Mouse (Mus musculus) forebrain, postnatal 0 days (tissue): Measurements from ENCODE around the gene Chst8. TPM values are rescaled to one million over a fixed set of nuclear protein-coding genes. Genes with fewer than 3 reads are reported as not detected.

ENCODE experiments used
- ATAC-seq: fragments of 200-750 bp; cut with Nextera tagmentation; 2 replicates; pipeline ENCODE4 v1.8.0; 2017; ENCODE audit warnings: mild to moderate bottlenecking, moderate library complexity
- DNase-seq: peaks from one replicate; pipeline ENCODE4 v3.0.0-alpha.2; 2015
- H3K27ac ChIP-seq: fragments of 300-500 bp; sonication (generic); 2 replicates; pipeline ENCODE4 v1.5.1; 2014; ENCODE audit warnings: low read depth, mild to moderate bottlenecking, antibody characterized with exemption, low read length, moderate library complexity, mixed read lengths
- H3K27me3 ChIP-seq: fragments of 300-500 bp; sonication (generic); 2 replicates; pipeline ENCODE4 v1.6.1; 2014; ENCODE audit warnings: mild to moderate bottlenecking, low read length, mixed read lengths; ENCODE audit not compliant: insufficient read depth
- H3K36me3 ChIP-seq: fragments of 300-500 bp; sonication (generic); 2 replicates; pipeline ENCODE4 v1.6.1; 2014; ENCODE audit warnings: mild to moderate bottlenecking, moderate library complexity; ENCODE audit not compliant: insufficient read depth
- H3K4me1 ChIP-seq: fragments of 300-500 bp; sonication (generic); 2 replicates; pipeline ENCODE4 v1.6.1; 2014; ENCODE audit warnings: antibody characterized with exemption; ENCODE audit not compliant: insufficient read depth
- H3K4me2 ChIP-seq: fragments of 300-500 bp; sonication (generic); 2 replicates; pipeline ENCODE4 v1.6.1; 2014; ENCODE audit warnings: low read depth, mild to moderate bottlenecking, moderate library complexity
- H3K4me3 ChIP-seq: fragments of 300-500 bp; sonication (generic); 2 replicates; pipeline ENCODE4 v1.5.1; 2014; ENCODE audit warnings: low read depth, low read length, mixed read lengths
- H3K9ac ChIP-seq: fragments of 300-500 bp; sonication (generic); 2 replicates; pipeline ENCODE4 v1.6.1; 2014; ENCODE audit warnings: mild to moderate bottlenecking
- H3K9me3 ChIP-seq: fragments of 300-500 bp; sonication (generic); 2 replicates; pipeline ENCODE4 v1.6.1; 2016; ENCODE audit warnings: low read length
- CTCF ChIP-seq: sonication (generic); IDR thresholded peaks from 2 replicates; pipeline ENCODE4 v1.5.1; 2016; ENCODE audit warnings: antibody characterized with exemption, control low read depth, low read depth
- WGBS: fragments of 180-500 bp; shearing (Covaris S2); extraction: QIAGEN DNeasy Blood & Tissue Kit; methylation state at CpG from one replicate; pipeline ENCODE4 v1.1.7; 2014; 5-methylcytosine and 5-hydroxymethylcytosine counted together
- polyA plus RNA-seq: library from polyadenylated mRNA; unstranded; fragments of >200 nt; fragmentation: Nextera tagmentation; extraction: Ambion mirVana; gene quantifications from 2 replicates; pipeline ENCODE4 v1.2.1, GENCODE M21; 2015
- total RNA-seq: library from RNA; depleted of rRNA; stranded (reverse); fragments of >200 nt; gene quantifications from 2 replicates; pipeline ENCODE4 v1.2.3, GENCODE M21; 2014

Chst8 gene
- total and polyA plus RNA-seq, 2 experiments from 2014 or later: 14.2 to 22.2 TPM

GRCm38 (mm10) chr7:34728931-34729330 lies 83.6 kb downstream of the Chst8 start:
- Histone ChIP-seq H3K4me2 (no peak overlapping the region), H3K9me3 (no peaks in the 10 kb centered on the region), H3K27me3 (no peaks in the 10 kb centered on the region), H3K36me3 (no peaks in the 10 kb centered on the region), H3K4me1 (no peaks in the 10 kb centered on the region), H3K27ac (no peak overlapping the region), H3K9ac (no peak overlapping the region), H3K4me3 (no peak overlapping the region)
- DNase-seq (no peak), ATAC-seq (no peak)
- 51% methylated on average over 6 of the region's 6 CpGs for WGBS
- no peak for TF ChIP-seq CTCF

DNA sequence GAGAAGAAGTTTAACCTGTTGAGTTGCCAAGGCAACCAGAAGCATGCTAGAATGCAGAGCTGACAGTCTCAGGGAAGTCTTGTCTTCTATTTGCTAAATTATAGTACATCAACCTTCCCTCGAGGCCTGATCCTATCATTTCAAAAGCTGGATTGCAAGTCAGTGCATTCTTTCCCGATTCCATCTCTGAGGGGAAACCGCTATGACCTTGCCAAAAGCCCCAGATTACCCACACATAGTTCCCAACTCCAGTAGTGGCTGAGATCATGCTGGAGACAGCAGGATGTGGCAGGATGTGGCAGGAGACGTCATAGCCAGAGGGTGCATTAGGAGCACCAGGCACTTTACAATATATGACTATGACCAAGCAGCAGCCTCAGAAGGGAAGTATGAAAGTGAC lies 87.3 kb downstream of the Chst8 start:
- 79% methylated on average over 4 of the region's 4 CpGs for WGBS

DNA sequence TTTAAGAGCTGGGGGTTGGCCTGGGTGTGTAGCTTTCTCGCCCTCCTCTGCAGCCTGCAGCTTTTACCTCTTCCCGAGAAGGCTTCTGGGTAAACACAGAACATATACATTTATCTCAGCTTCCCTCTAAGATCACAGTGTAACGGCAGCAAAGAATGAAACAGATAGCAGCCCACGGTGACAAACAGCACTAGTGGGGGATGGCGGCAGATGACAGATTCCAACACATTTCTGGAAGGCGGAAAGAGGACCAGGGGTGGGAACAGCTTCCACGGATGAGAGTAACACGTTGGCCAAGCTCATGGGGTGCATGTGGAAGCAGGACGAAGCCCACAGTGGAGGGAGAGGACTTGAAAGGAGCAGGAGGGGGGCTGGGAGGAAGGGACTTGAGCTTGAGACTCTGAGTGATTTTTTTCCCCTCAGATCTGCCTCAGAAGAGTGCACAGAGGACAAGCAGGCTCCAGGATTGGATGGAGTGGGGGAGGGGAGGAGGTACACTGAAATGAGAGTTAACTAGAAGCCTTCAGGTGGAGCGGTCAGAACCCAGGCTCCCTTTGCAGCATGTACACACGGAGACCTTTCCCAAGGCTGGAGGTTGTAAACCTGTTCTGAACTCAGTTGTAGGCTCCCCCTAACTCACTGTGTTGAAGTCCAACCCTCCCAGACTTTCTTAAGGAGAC lies 89.8 kb downstream of the Chst8 start:
- no peaks in the 10 kb centered on the region for H3K9me3 ChIP-seq
- H3K4me3 ChIP-seq: no peak overlapping the region
- WGBS: 53% methylated on average over 11 of the region's 11 CpGs
- H3K27me3 ChIP-seq: no peaks in the 10 kb centered on the region
- no peaks in the 10 kb centered on the region for H3K4me1 ChIP-seq
- TF ChIP-seq CTCF: no peak
- no peak overlapping the region for H3K27ac ChIP-seq
- H3K4me2 ChIP-seq: no peak overlapping the region
- no peaks in the 10 kb centered on the region for H3K36me3 ChIP-seq
- no peak overlapping the region for H3K9ac ChIP-seq
- no peak for DNase-seq
- no peak for ATAC-seq

More for the DNA sequence above, 87.3 kb downstream of the Chst8 start:
- Histone ChIP-seq H3K36me3 (no peaks in the 10 kb centered on the region), H3K4me3 (no peak overlapping the region), H3K4me1 (no peaks in the 10 kb centered on the region), H3K9ac (no peak overlapping the region), H3K27ac (no peak overlapping the region), H3K9me3 (no peaks in the 10 kb centered on the region), H3K27me3 (no peaks in the 10 kb centered on the region), H3K4me2 (no peak overlapping the region)
- DNase-seq: no peak
- no peak for TF ChIP-seq CTCF
- peak; percentile 64; the same call in 1 of the 2 replicates for ATAC-seq

GRCm38 (mm10) chr7:34722151-34722550 lies 90.4 kb downstream of the Chst8 start:
- ATAC-seq (no peak), DNase-seq (no peak)
- Histone ChIP-seq H3K4me3 (no peak overlapping the region), H3K4me2 (no peak overlapping the region), H3K27me3 (no peaks in the 10 kb centered on the region), H3K9ac (no peak overlapping the region), H3K4me1 (no peaks in the 10 kb centered on the region), H3K36me3 (no peaks in the 10 kb centered on the region), H3K9me3 (no peaks in the 10 kb centered on the region), H3K27ac (no peak overlapping the region)
- TF ChIP-seq CTCF: no peak
- 43% methylated on average over 8 of the region's 8 CpGs for WGBS

GRCm38 (mm10) chr7:34721650-34722048 lies 90.9 kb downstream of the Chst8 start:
- no peak for DNase-seq
- Histone ChIP-seq H3K27ac (no peak overlapping the region), H3K9me3 (no peaks in the 10 kb centered on the region), H3K9ac (no peak overlapping the region), H3K4me1 (no peaks in the 10 kb centered on the region), H3K4me2 (no peak overlapping the region), H3K36me3 (no peaks in the 10 kb centered on the region), H3K27me3 (no peaks in the 10 kb centered on the region), H3K4me3 (no peak overlapping the region)
- TF ChIP-seq CTCF: no peak
- ATAC-seq: no peak
- 16% methylated on average over 5 of the region's 5 CpGs for WGBS

GRCm38 (mm10) chr7:34720882-34721649 lies 91.4 kb downstream of the Chst8 start:
- TF ChIP-seq CTCF: no peak
- Histone ChIP-seq H3K27ac (no peak overlapping the region), H3K4me1 (no peaks in the 10 kb centered on the region), H3K9ac (no peak overlapping the region; the same call in 1 of the 2 replicates), H3K9me3 (no peaks in the 10 kb centered on the region), H3K36me3 (no peaks in the 10 kb centered on the region), H3K27me3 (no peaks in the 10 kb centered on the region), H3K4me2 (no peak overlapping the region), H3K4me3 (no peak overlapping the region)
- whole genome bisulfite sequencing: 40% methylated on average over 5 of the region's 5 CpGs
- DNase-seq (no peak), ATAC-seq (peak; percentile 12; the same call in 1 of the 2 replicates)

DNA sequence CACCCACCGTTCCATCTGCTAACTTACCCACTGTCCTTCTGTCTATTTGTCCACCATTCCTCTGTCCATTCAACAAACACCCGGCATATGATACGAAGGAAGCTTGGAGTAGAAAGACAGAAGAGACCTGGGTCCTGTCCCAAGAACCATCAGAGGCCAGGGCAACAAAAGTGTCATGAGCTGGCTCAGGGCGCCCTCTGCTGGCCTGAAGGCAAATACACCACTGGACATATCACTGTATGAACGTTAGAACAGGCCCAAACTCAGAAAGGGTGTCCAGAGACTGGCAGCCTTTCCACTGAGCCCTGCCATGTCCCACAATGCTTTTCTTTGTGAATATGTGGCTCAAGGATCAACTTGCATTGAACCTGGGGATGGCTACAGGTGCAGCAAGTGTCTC lies 92.9 kb downstream of the Chst8 start:
- ATAC-seq (no peak), DNase-seq (no peak)
- Histone ChIP-seq H3K4me2 (no peak overlapping the region), H3K27me3 (no peaks in the 10 kb centered on the region), H3K4me1 (no peaks in the 10 kb centered on the region), H3K27ac (no peak overlapping the region), H3K4me3 (no peak overlapping the region), H3K36me3 (no peaks in the 10 kb centered on the region), H3K9me3 (no peaks in the 10 kb centered on the region), H3K9ac (no peak overlapping the region)
- TF ChIP-seq CTCF: peak; percentile 74
- 38% methylated on average over 5 of the region's 5 CpGs for WGBS
